Mouse (Mus musculus) layer of hippocampus, adult 8-10 months (tissue): ENCODE data around the gene Prr19. TPM values are rescaled to one million over a fixed set of nuclear protein-coding genes. Genes with fewer than 3 reads are reported as not detected.

Experiments used
- DNase-seq, 2 experiments: peaks; one replicate each; pipeline ENCODE4 v3.0.0; 2022; ENCODE audit warnings: low spot score in 2 of 2
- total RNA-seq, 4 experiments: library from RNA; stranded (reverse); gene quantifications; 2 replicates each; pipeline ENCODE4 v1.2.4; 2022

Gene Prr19
- total RNA-seq, 4 experiments from 2014 or later, result 0.25 TPM; not detected in 3

DNA sequence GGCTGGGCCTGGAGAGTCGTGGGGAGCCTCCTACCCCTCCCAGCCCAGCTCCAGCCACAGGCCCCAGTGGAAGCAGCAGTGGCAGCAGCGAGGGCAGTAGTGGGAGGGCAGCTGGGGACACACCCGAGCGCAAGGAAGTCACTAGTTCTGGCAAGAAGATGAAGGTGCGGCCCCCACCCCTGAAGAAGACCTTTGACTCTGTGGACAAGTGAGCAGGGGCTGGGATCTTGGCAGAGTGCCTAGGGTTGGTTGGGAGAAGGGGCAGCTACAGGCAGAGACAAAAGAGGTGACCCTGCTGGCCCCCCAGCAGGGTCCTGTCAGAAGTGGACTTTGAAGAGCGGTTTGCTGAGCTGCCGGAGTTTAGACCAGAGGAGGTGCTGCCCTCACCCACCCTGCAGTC lies 9.1 kb upstream of the Prr19 start:
- no peak for DNase-seq

DNA sequence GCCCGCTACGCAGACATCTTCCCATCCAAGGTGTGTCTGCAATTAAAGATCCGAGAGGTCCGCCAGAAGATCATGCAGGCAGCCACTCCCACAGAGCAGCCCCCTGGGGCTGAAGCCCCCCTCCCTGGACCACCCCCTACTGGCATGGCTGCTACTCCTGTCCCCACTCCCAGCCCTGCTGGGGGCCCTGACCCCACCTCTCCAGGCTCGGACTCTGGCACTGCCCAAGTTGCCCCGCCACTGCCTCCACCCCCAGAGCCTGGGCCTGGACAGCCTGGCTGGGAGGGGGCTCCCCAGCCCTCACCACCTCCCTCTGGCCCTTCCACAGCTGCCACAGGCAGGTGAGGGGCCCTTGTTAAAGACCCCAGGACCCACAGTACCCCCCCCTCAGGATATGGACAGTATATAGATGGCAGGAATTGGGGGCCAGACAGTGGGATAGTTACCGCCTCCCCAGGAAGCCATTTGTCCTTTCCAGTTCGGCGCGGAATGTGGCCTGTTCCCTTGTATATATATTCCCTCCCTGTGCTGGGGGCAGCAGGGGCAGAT lies 7.9 kb upstream of the Prr19 start:
- no peak for DNase-seq

DNA sequence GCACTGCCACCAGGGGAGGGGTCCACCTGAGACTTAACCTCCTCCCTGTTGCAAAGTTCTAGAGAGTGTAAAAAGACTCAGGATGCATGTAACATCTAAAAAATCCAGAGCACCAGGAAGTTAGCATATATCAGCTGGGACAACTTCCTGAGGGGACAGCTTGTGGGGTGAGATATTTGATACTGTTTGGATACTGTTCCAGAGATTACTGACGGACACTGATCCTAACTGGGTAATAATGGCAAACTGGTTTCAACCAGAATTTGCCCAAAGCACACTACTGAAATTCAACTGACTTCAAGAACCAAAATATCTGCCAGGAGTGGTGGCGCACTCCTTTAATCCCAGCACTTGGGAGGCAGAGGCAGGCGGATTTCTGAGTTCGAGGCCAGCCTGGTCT lies 6.7 kb upstream of the Prr19 start:
- no peak for DNase-seq

DNA sequence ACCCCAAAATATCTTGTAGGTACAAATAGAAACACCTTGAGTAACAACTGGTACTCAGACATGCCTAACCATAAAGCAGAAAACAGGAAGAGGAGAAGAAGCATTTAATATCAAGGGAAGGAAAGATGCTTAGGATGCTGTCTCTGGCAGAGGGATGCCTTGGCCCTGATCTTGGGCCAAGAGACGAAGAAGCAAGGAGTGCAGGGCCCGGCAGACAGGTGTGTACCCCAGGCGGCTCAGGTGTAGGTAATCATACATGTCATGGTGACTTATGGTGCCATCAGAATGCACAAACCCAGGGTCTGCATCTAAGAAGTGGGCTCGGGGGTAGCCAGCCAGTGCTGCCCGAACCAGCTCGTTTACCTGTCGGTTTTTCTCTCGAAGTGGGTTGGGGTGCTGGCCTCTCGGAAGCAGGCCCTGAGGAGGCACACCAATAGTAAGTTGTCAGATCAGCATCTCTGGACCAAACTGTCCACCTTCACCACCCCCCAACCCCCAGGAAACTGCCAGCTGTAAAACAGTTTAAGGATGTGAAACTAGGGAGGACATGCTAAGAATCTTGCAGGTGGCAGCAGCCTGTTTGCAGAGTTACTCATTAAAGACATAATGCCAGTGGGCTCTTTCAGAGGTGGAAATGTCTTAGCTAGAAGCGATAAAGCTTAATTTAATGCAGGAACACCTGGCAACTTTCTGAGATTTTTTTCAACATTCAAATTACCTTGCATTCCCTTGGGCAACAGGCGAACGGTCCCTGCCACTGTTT lies 6.1 kb upstream of the Prr19 start:
- no peak for DNase-seq

DNA sequence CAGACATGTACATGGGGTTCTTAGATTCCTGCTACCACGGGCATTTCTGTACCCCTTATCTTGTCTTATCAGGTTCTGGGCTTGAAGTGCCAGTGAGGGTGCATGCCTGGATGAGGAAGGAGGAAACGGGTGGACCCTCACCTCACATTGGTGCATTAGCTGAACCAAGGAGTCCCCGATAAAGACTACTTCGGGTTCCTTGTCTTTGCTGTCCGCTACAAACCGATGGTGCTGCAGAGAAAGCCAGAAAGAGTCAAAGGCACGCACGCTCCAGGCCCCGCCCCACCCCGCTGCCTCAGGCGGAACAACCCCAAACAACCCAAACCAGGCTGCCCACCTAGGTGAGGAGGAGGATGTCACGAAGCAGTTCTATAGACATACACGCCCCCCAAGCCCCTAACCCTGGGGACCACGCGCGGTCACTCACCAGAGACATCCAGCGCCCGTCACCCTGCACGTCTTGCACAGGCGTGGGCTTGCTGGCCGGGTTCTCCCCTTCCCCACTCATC lies 4.2 kb upstream of the Prr19 start:
- DNase-seq, result no peak

DNA sequence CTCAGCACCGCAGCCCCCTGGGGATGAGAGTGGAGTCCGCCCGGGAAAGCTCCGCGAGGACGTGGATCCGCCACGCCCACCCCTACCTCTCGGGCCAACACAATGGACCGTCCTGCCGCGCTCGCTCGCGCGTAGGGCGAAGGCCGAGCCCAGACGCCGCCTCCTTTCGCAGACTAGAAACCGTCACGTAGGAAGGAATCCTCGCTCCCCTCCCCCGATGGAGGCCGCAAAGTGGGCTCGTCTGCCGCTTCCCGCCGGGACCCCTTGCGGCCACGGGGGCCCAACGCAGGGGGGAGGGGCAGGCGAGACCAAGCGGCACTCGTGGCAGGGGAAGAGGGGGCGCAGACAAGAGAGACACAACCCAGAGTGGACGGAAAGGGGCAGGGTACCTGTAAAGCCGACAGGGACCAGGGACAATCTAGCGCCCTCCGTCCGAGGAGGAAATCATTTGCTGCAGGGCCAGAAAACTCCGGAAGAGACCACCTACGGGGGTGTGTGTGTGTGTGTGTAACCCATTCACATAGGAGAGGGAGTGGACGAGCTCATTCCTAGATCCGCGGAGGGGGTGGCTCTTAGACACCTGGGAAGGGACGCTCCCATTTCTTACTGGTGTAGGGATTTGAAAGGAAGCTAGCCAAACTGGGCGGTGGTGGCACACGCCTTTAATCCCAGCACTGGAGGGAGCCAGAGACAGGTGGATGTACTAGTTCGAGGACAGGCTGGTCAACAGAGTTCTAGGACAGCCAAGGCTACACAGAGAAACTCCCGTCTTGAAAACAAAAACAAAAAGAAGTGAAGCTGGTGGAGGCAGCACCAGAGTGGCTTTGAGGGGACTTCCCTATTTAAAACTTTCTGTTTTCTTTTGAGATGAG lies 3.5 kb upstream of the Prr19 start, which contains the start of gene Pafah1b3:
Gene Pafah1b3, minus strand, starts transcription at position 533 of the 872 bp plus-strand sequence.
- peak; percentile 78 to 82 for DNase-seq

DNA sequence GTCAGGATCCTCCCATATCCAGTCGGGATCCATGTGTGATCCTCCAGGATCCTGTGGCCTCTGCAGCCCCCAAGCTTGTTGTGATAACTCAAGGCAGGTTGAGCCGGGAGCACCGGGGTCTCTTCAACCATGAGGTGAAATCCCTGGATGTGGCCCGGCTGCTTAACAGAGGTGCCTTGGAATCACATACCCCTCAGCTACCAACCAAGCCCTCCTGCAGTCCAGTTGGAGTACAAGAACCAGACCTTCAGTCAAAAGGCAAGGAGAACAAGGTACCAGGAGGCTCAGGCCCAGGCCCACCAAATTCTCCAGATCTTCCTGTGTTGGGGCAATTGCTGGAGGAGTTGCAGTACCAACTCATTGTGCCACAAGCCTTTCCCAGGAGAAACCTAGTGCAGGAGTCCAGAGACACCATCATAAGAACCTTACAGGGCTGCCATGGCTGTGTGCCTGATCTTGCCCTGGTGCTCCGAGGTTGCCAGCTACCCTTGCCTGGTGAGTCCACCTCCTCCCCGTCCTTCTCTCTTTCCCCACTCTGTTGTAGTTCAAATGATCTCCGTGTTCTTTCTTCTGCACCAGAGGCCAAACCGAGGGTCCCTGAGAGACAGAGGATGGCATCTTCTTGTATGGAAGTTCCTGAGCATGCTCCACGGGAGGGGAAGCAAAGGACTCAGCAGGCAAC lies 1.9 kb downstream of the Prr19 start:
- DNase-seq, result no peak

DNA sequence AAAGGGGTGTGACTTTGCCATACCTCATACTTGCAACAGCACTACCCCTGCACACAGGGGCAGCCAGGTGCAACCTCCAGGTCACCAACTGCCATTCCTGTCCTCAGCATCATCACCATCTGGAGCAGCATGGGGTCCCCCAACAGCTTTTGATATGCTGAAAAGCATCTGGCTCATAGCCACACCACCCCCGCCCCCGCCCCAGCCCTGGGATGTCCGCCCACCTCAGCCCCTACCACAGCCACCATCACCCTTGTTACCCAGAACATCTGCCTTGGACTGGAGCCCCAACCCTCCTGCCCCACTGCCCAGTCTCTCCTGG lies 2.4 kb downstream of the Prr19 start:
- DNase-seq, result no peak

DNA sequence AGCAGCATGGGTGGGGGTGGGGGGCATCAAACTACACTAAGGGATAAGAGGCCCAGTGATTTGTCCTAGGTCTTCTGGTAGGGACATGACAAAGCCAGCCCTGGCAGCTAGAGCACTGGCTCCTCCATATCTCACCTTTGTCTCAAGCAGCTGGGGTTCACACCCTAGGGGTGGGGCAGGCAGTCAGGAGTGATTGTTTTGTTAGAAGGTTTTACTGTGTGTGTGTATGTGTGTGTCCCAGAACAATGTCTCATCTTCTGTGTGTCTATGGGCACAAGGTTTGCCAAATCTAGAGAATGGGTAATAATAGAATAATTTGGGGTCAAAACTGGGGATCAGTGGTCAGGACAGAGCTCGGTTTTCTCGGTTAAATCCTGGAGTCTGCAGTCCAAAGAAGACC lies 4.3 kb downstream of the Prr19 start:
- DNase-seq, result no peak

DNA sequence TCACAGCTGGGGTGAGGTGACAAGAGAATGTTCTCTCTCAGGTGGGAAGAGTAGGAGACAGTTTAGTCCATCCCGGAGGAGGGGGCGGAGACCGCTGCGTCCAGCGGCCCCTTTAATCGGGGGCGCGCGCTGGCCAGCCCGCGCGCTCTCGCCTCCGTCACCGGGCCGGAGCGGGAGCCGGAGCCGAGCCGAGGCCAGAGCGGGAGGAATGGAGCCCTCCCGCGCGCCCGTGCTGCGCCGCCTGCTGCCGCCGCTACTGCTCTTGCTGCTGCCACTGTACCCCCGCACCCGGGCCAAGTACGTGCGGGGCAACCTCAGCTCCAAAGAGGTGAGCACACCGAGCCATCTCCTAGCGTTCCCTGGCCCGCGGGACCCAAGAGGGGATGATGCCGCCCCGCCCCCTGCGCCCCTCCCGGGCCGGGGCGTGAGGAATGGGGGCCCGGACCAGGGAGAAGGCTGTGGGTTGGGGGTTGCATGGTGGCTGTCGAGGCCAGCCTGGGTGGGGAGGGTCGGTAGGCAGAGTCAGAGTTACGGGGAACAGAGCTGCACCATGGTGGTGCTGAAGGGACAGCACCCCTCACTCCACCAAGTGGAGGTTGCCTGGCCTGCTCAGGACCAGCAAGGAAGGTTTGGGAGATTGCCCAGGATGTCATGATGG lies 4.9 kb downstream of the Prr19 start, which contains the start of gene Tmem145:
Gene Tmem145, plus strand, starts transcription at position 151 of the 658 bp plus-strand sequence.
- DNase-seq, result no peak

DNA sequence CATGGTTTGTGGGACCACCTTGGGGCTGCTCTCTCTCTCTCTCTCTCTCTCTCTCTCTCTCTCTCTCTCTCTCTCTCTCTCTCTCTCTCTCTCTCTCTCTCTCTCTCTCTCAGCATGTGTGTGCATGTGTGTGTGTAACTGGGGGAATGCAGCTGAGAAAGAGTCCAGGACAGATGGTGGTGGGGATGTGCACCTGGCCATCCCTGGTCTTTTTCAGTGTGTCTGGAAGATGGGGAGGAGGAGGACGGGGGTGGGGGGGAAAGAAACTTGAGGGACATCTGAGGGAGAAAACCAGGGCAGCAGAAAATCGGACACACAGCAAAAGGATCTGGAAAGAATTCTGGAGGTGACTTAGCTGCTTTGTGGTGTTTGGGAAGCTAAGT lies 5.4 kb downstream of the Prr19 start:
- DNase-seq, result no peak

DNA sequence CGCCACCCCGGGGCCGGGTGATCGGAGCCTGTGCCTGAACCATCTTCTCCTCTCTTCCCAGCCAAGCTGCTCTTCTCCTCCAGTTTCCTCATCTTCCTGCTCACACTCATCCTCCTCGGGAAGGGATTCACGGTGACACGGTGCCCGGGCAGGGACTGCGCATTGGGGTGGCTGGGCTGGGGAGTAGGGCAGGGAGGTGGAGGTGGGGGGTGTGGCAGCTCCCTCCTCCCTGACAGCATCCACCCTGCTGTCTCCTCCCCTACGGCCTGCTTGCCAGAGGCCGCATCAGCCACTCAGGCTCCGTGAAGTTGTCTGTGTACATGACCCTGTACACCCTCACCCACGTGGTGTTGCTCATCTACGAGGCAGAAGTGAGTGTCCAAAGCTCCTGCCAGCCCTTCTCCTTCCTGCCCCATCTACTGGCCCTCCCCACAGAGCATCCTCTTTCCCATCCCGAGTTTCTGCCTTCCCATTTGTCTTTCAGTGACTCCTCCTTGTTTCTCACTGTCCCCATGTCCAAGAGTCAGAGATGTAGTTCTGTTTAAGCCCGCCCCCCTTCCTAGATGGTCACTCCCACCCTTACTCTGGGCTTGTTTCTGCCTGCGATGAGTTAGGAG lies 7.6 kb downstream of the Prr19 start:
- DNase-seq, result no peak

DNA sequence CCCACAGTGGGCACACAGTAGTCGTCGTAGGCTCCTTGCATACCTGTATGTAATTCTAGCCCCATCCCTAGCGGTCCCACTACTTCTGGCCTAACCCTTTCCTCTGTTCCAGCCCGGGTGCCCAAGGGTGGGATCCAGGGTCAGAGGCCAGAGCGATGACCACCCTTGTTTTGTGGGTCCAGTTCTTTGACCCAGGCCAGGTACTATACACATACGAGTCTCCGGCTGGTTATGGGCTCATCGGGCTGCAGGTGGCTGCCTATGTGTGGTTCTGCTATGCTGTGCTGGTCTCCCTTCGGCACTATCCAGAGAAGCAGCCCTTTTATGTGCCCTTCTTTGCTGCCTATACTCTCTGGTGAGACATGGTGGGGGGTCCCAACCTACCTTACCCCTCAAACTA lies 8.2 kb downstream of the Prr19 start:
- DNase-seq, result no peak

DNA sequence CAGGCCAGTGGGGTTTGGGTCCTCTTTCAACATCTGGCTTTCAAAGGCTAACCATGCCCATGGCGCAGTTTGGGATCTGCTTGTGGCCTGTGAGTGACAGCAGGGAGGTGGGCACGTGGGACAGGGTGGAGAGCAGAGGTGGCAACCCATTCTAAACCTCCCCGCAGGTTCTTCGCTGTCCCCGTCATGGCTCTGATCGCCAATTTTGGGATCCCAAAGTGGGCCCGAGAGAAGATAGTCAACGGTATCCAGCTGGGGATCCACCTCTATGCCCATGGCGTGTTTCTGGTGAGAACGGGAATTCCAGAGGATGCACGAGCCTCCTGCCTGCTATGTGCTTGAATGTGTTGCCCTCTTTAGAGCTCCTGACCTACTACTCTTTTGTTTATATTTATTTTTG lies 10.0 kb downstream of the Prr19 start:
- no peak for DNase-seq

DNA sequence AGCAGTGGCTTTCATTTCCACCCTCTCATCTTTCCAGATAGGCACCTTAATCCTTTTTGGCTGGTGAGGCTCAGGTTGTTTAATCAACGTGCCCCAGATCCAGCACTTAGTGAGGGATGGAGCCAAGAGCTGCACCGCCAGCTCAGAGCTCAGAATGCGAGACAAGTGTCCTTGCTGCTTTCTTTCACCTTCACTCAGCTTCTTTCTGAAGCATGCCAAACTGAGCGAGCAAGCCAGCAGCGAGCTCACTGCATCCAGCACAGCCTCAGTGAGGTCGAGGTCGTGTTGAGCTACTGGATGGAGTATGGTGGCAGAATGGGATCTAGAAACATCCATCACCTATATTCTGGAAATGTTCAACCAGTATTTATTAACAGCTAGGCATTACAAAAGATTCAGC lies 12.1 kb downstream of the Prr19 start:
- no peak for DNase-seq

DNA sequence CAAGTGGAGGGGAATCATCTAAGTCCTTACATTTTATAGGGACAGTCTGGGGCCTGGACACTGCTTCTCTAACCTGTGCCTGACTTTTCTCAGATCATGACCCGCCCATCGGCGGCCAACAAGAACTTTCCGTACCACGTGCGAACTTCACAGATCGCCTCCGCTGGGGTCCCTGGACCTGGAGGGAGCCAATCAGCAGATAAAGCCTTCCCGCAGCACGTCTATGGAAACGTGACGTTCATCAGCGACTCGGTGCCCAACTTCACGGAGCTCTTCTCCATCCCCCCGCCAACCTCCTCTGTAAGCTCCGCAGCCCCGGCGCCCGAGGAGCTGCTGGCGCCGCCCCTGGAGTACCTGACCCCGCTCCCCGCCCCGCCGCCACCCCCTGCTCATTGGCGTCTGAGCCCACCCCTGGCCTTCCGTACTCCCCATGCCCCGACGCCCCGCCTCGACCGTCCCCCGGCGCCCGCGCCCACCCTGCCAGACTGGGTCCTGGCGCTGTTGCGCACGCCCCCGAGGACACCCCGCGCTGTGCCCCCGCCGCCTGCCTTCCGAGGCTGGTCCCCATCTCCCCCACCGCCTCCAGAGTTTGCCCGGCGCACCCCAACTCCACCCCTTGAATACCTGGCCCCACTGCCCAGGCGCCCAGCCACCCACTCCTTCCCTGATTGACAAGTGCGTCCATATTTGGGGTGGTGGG lies 13.5 kb downstream of the Prr19 start:
- DNase-seq, result no peak

DNA sequence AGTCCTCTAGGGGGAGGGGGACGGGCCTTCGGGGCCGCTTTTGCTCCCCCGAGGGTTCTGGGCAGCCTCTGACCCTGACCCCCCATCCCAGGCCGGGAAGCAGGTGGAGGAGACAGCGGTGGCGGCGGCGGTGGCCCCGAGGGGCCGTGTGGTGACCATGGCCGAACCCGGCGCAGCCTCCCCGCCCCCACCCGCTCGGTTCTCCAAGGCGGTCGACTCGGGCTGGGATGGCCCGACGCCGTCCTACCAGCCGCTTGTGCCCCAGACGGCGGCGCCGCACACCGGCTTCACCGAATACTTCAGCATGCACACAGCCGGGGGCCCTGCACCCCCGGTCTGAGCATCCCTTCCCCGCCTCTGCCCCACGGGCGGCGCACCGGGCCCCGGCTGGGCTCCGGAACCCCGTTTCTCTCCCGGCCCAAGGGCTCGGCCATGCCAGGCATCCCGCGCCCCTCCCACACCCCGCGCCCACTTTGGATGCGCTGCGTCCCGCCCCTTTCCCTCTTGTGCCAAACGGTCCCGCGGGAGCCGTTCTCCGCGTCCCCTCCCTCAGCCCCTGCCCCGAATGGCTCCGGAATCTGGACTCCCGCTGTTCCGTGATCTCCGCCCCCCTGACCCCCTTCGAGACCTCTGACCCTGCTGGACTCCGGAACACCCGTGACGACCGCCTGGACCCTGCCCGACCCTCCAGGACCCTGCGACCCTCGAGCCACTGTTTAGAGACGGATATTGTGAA lies 14.3 kb downstream of the Prr19 start:
- DNase-seq, result no peak

DNA sequence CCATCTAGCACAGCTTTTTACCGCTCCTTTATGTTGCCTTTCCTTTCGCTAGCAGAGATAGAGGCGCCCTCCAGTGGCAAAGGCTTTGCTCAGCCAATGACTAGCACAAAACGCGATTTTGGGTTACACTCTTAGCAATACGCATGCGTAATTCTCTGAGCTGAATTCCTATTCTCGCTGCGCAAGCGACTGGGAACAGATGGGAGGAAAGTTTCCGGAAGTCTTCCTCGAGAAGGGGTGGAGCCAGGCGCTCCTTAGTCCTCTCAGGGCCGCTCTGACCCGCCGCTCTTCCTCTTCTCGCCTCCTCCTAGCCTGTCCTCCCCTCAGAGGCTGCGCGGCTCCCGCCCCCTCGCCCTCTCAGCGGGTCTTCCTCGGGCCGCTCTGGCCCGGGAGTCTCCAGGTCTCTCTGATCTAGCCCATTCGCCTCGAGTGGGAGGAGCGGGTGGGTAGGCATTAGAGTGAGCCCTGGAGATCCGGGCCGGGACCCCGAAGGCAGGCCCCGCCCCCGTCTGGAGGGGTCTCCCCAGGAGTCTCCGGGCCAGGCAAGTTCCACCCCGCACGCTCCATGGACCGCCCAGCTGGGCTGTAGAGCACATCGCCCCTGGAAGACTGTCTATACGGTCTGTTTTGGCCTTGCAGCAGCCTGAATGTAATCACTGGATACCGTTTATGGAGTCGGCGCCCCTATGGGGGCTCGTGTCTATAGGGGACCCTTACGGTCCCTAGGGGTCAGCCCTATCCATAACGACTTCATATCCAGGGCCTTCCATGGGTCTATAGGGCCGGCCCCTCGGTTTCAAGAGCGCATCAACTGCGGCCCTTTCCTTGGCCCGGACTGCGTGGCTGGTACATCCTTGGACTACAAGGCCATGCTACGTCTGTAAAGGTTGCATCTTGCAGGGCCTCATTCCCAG lies 15.6 kb downstream of the Prr19 start, which contains the start of gene Megf8:
Gene Megf8, plus strand, starts transcription at position 633 of the 914 bp plus-strand sequence.
- DNase-seq, result peak; percentile 97
